Mouse (Mus musculus) liver, adult 2 months (tissue): ENCODE results near the gene Sez6l.

Experiments
- CTCF ChIP-seq: fragments of 200-500 bp; IDR thresholded peaks from 2 replicates; pipeline ENCODE4 v1.5.1; 2011; ENCODE audit warnings: low read depth, low read length, control low read depth
- POLR2A ChIP-seq: fragments of 200-500 bp; IDR thresholded peaks from 2 replicates; pipeline ENCODE4 v1.6.1; 2011; ENCODE audit warnings: low read length, control low read depth; ENCODE audit not compliant: insufficient read depth; ENCODE audit errors: extremely low read depth

- TF ChIP-seq CTCF (no peak), POLR2A (no peak)
Measured at GRCm38 (mm10) chr5:112416673-112417072, 160.3 kb downstream of the Sez6l start.
